Mouse (Mus musculus) intestine, embryonic 14.5 days (tissue): ENCODE measurements at regions not wholly inside any gene's neighbourhood (a gene's known extent, or its start where the extent isn't known, plus 50 kb on each side); places are given as distances from the start of the nearest gene placed in this dataset.

ENCODE experiments used
- ATAC-seq: fragments of 200-750 bp; cut with Nextera tagmentation; replicated peaks from 2 replicates; pipeline ENCODE4 v1.8.0; 2017; ENCODE audit warnings: low read depth, moderate number of reproducible peaks, moderate TSS enrichment, moderate library complexity; ENCODE audit not compliant: low FRiP score, low TSS enrichment
- DNase-seq: peaks from one replicate; pipeline ENCODE4 v3.0.0-alpha.2; 2018; ENCODE audit warnings: low spot score
- H3K27ac ChIP-seq: fragments of 300-500 bp; sonication (generic); 2 replicates; pipeline ENCODE4 v1.5.1; 2014; ENCODE audit warnings: low read depth, mild to moderate bottlenecking, control low read depth
- H3K27me3 ChIP-seq: fragments of 300-500 bp; sonication (generic); replicated peaks from 2 replicates; pipeline ENCODE4 v1.6.1; 2014; ENCODE audit warnings: low read length, control low read depth; ENCODE audit not compliant: control insufficient read depth, insufficient read depth
- H3K36me3 ChIP-seq: fragments of 300-500 bp; sonication (generic); 2 replicates; pipeline ENCODE4 v1.6.1; 2014; ENCODE audit warnings: low read length, control low read depth; ENCODE audit not compliant: control insufficient read depth, insufficient read depth
- H3K4me1 ChIP-seq: fragments of 300-500 bp; sonication (generic); replicated peaks from 2 replicates; pipeline ENCODE4 v1.6.1; 2014; ENCODE audit warnings: low read length, control low read depth, mixed read lengths; ENCODE audit not compliant: control insufficient read depth, insufficient read depth
- H3K4me2 ChIP-seq: fragments of 300-500 bp; sonication (generic); 2 replicates; pipeline ENCODE4 v1.6.1; 2014; ENCODE audit warnings: low read length
- H3K4me3 ChIP-seq: fragments of 300-500 bp; sonication (generic); 2 replicates; pipeline ENCODE4 v1.5.1; 2014; ENCODE audit warnings: low read depth, low read length, control low read depth, mixed read lengths
- H3K9ac ChIP-seq: fragments of 300-500 bp; sonication (generic); 2 replicates; pipeline ENCODE4 v1.6.1; 2014; ENCODE audit warnings: mild to moderate bottlenecking, low read length
- H3K9me3 ChIP-seq: fragments of 300-500 bp; sonication (generic); 2 replicates; pipeline ENCODE4 v1.6.1; 2016; ENCODE audit warnings: low read length, control low read depth; ENCODE audit not compliant: control insufficient read depth
- WGBS: fragments of 180-500 bp; shearing (Covaris S2); extraction: QIAGEN DNeasy Blood & Tissue Kit; methylation state at CpG from one replicate; pipeline ENCODE4 v1.1.7; 2014; 5-methylcytosine and 5-hydroxymethylcytosine counted together

- ATAC-seq (no peak), DNase-seq (no peak)
- Histone ChIP-seq H3K4me1 (no peaks in the 10 kb centered on the region), H3K27ac (no peak overlapping the region), H3K9me3 (no peaks in the 10 kb centered on the region), H3K27me3 (no peaks in the 10 kb centered on the region), H3K9ac (no peak overlapping the region), H3K4me2 (no peak overlapping the region), H3K4me3 (no peak overlapping the region), H3K36me3 (no peaks in the 10 kb centered on the region)
- WGBS = 68% methylated on average over 6 of the region's 6 CpGs
Measured at GRCm38 (mm10) chr19:50087277-50087676, 591.2 kb downstream of the Sorcs1 start.

GRCm38 (mm10) chr19:50077427-50078040 is 600.9 kb downstream of the Sorcs1 start:
- no peaks in the 10 kb centered on the region for H3K4me1 ChIP-seq
- no peaks in the 10 kb centered on the region for H3K27me3 ChIP-seq
- DNase-seq (no peak), ATAC-seq (no peak)
- H3K4me2 ChIP-seq = no peak overlapping the region
- no peaks in the 10 kb centered on the region for H3K9me3 ChIP-seq
- H3K9ac ChIP-seq = no peak overlapping the region
- H3K36me3 ChIP-seq = no peaks in the 10 kb centered on the region
- no peak overlapping the region for H3K4me3 ChIP-seq
- 84% methylated on average over 6 of the region's 6 CpGs for WGBS
- H3K27ac ChIP-seq = no peak overlapping the region

DNA sequence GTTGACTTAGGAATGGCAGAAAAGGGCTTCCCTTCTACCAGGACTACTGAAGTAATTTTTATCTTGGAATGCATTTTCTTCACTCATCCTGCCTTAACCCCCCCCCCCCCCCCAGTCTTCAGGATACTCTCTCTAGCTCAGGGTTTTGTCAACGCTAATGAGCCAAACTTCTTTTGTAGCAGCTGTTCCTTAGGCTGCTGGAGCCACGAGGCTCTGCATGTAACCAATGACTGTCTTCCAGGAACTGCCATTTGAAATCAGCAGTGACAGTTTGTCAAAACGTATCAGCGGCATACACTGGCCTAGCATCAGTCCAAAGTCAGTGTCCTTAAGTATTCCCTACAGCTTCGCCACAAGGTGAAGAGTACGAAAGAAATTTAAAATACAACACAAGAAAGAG is 618.0 kb downstream of the Sorcs1 start:
- no peak overlapping the region for H3K27ac ChIP-seq
- H3K36me3 ChIP-seq = no peaks in the 10 kb centered on the region
- no peak overlapping the region for H3K4me2 ChIP-seq
- H3K9me3 ChIP-seq = no peaks in the 10 kb centered on the region
- no peaks in the 10 kb centered on the region for H3K4me1 ChIP-seq
- DNase-seq (no peak), ATAC-seq (no peak)
- H3K9ac ChIP-seq = no peak overlapping the region
- no peaks in the 10 kb centered on the region for H3K27me3 ChIP-seq
- H3K4me3 ChIP-seq = no peak overlapping the region
- WGBS = 72% methylated on average over 6 of the region's 6 CpGs

- ATAC-seq (no peak; the same call in 1 of the 2 replicates), DNase-seq (no peak)
- Histone ChIP-seq H3K36me3 (no peaks in the 10 kb centered on the region), H3K27ac (no peak overlapping the region), H3K4me2 (no peak overlapping the region), H3K4me3 (no peak overlapping the region), H3K9me3 (no peaks in the 10 kb centered on the region), H3K4me1 (no peaks in the 10 kb centered on the region), H3K27me3 (no peaks in the 10 kb centered on the region), H3K9ac (no peak overlapping the region)
- 65% methylated on average over 2 of the region's 2 CpGs for whole genome bisulfite sequencing
Measured at GRCm38 (mm10) chr19:50052910-50053309, 625.5 kb downstream of the Sorcs1 start.

GRCm38 (mm10) chr19:50045761-50046160 is 632.7 kb downstream of the Sorcs1 start:
- Histone ChIP-seq H3K4me1 (no peaks in the 10 kb centered on the region), H3K27ac (no peak overlapping the region), H3K36me3 (no peaks in the 10 kb centered on the region), H3K27me3 (no peaks in the 10 kb centered on the region), H3K4me2 (no peak overlapping the region), H3K9ac (no peak overlapping the region), H3K4me3 (no peak overlapping the region), H3K9me3 (no peaks in the 10 kb centered on the region)
- DNase-seq (no peak), ATAC-seq (no peak)
- 65% methylated on average over 3 of the region's 3 CpGs for WGBS

- no peak overlapping the region for H3K4me2 ChIP-seq
- H3K4me3 ChIP-seq = no peak overlapping the region
- H3K4me1 ChIP-seq = no peaks in the 10 kb centered on the region
- no peaks in the 10 kb centered on the region for H3K27me3 ChIP-seq
- ATAC-seq (no peak), DNase-seq (no peak)
- 62% methylated on average over 2 of the region's 2 CpGs for WGBS
- no peaks in the 10 kb centered on the region for H3K36me3 ChIP-seq
- H3K9me3 ChIP-seq = no peaks in the 10 kb centered on the region
- no peak overlapping the region for H3K27ac ChIP-seq
- H3K9ac ChIP-seq = no peak overlapping the region
Measured at GRCm38 (mm10) chr19:50013659-50014058, 664.8 kb downstream of the Sorcs1 start.

DNA sequence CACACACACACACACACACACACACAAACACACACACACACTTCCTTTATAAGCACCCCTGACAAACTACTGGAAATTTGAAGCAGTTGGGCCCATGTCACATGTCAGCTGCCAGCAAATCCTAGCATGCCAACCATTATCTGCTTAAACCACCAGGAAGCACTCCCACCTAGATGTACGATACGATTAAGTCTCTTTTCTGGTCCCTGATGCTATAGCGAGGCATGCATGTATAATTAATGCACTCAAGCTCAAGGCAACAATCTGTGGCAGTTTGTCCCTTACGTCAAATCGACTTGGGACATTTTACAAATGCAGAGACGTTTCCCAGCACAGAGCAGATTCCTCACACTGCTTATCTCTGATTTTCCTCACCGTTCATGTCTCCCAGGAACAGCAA is 673.2 kb downstream of the Sorcs1 start:
- no peak overlapping the region for H3K27ac ChIP-seq
- no peaks in the 10 kb centered on the region for H3K9me3 ChIP-seq
- H3K4me3 ChIP-seq = no peak overlapping the region
- no peaks in the 10 kb centered on the region for H3K4me1 ChIP-seq
- ATAC-seq = no peak
- no peak overlapping the region for H3K4me2 ChIP-seq
- no peak overlapping the region for H3K9ac ChIP-seq
- no peaks in the 10 kb centered on the region for H3K36me3 ChIP-seq
- WGBS = 38% methylated on average over 7 of the region's 7 CpGs
- H3K27me3 ChIP-seq = no peaks in the 10 kb centered on the region
- no peak for DNase-seq

- Histone ChIP-seq H3K27ac (no peak overlapping the region), H3K4me3 (no peak overlapping the region), H3K4me2 (no peak overlapping the region), H3K36me3 (no peaks in the 10 kb centered on the region), H3K9ac (no peak overlapping the region), H3K4me1 (no peaks in the 10 kb centered on the region), H3K27me3 (no peaks in the 10 kb centered on the region), H3K9me3 (no peaks in the 10 kb centered on the region)
- WGBS = 77% methylated on average over 2 of the region's 2 CpGs
- ATAC-seq = no peak
- DNase-seq = no peak
Measured at GRCm38 (mm10) chr19:49985826-49986225, 692.6 kb downstream of the Sorcs1 start.

GRCm38 (mm10) chr19:49966284-49966841 is 712.1 kb downstream of the Sorcs1 start:
- Histone ChIP-seq H3K36me3 (no peaks in the 10 kb centered on the region), H3K4me3 (no peak overlapping the region), H3K9ac (no peak overlapping the region), H3K9me3 (no peaks in the 10 kb centered on the region), H3K27me3 (no peaks in the 10 kb centered on the region), H3K27ac (no peak overlapping the region), H3K4me1 (no peaks in the 10 kb centered on the region), H3K4me2 (no peak overlapping the region)
- no peak for ATAC-seq
- DNase-seq = no peak
- WGBS = 78% methylated on average over 6 of the region's 6 CpGs
